Mouse (Mus musculus) 416B (cell line): ENCODE measurements around the gene Hectd4.
"Not testable (repeated sequence)": the region's sequence is repeated elsewhere in the genome, so short reads cannot be mapped to it uniquely, and the experiment has no call there.

Source experiments
- DNase-seq: peaks from one replicate; pipeline ENCODE4 v3.0.0; 2011; ENCODE audit warnings: low read depth

Hectd4 gene

GRCm38 (mm10) chr5:121206540-121206939, 13.5 kb upstream of the Hectd4 start:
- DNase-seq: no peak

GRCm38 (mm10) chr5:121206984-121207383, 13.0 kb upstream of the Hectd4 start:
- no peak for DNase-seq

GRCm38 (mm10) chr5:121209755-121210600, 10.0 kb upstream of the Hectd4 start:
- no peak for DNase-seq

GRCm38 (mm10) chr5:121210601-121210924, 9.5 kb upstream of the Hectd4 start:
- no peak for DNase-seq

GRCm38 (mm10) chr5:121212108-121212507, 7.9 kb upstream of the Hectd4 start:
- DNase-seq: no peak

- DNase-seq: no peak
Observed at GRCm38 (mm10) chr5:121214707-121215106, 5.3 kb upstream of the Hectd4 start.

GRCm38 (mm10) chr5:121215380-121216125, 4.5 kb upstream of the Hectd4 start:
- DNase-seq: peak; percentile 82

- peak; percentile 55 for DNase-seq
Observed at GRCm38 (mm10) chr5:121216126-121216446, 3.9 kb upstream of the Hectd4 start.

- not testable (repeated sequence) for DNase-seq
Observed at GRCm38 (mm10) chr5:121216584-121217312, 3.3 kb upstream of the Hectd4 start.

- DNase-seq: no peak
Observed at GRCm38 (mm10) chr5:121217313-121217634, 2.7 kb upstream of the Hectd4 start.

- DNase-seq: no peak
Observed at GRCm38 (mm10) chr5:121219190-121219589, 829 bp upstream of the Hectd4 start.

- DNase-seq: peak; percentile 54
Observed at GRCm38 (mm10) chr5:121220732-121221301, 798 bp downstream of the Hectd4 start.

- DNase-seq: no peak
Observed at GRCm38 (mm10) chr5:121221328-121221850, 1.4 kb downstream of the Hectd4 start.

- DNase-seq: not testable (repeated sequence)
Observed at GRCm38 (mm10) chr5:121224020-121224419, 4.0 kb downstream of the Hectd4 start.

- no peak for DNase-seq
Observed at GRCm38 (mm10) chr5:121224856-121225255, 4.8 kb downstream of the Hectd4 start.

- no peak for DNase-seq
Observed at GRCm38 (mm10) chr5:121225854-121226253, 5.8 kb downstream of the Hectd4 start.

- DNase-seq: no peak
Observed at GRCm38 (mm10) chr5:121226406-121226805, 6.4 kb downstream of the Hectd4 start.

- DNase-seq: no peak
Observed at GRCm38 (mm10) chr5:121226845-121227244, 6.8 kb downstream of the Hectd4 start.

- DNase-seq: not testable (repeated sequence)
Observed at GRCm38 (mm10) chr5:121227330-121227729, 7.3 kb downstream of the Hectd4 start.

GRCm38 (mm10) chr5:121229182-121229581, 9.2 kb downstream of the Hectd4 start:
- no peak for DNase-seq

- DNase-seq: peak; percentile 31
Observed at GRCm38 (mm10) chr5:121230811-121231210, 10.8 kb downstream of the Hectd4 start.

- DNase-seq: no peak
Observed at GRCm38 (mm10) chr5:121232789-121233188, 12.8 kb downstream of the Hectd4 start.
